Mouse (Mus musculus) granulocyte monocyte progenitor cell, adult 5-6 weeks (primary cell): ENCODE measurements around the gene Map3k10. TPM values are rescaled to one million over a fixed set of nuclear protein-coding genes. Genes with fewer than 3 reads are reported as not detected.

Experiments
- ATAC-seq: replicated peaks from 2 replicates; pipeline ENCODE4 v1.8.0; 2016; ENCODE audit warnings: mild to moderate bottlenecking, moderate TSS enrichment, inconsistent platforms; ENCODE audit not compliant: poor library complexity, severe bottlenecking
- total RNA-seq, 2 experiments: library from RNA; stranded (forward) in 1 of 2; stranded (reverse) in 1 of 2; fragments of 200-712, 200-1000 nt in 1 of 2; fragments of >200 nt in 1 of 2; fragmentation: Nextera tagmentation in 1 of 2; gene quantifications; 2 replicates each; pipeline ENCODE4 v1.2.3; 2014 to 2017

The Map3k10 gene
- total RNA-seq, 2 experiments from 2014 or later: 3.5 to 5.0 TPM

DNA sequence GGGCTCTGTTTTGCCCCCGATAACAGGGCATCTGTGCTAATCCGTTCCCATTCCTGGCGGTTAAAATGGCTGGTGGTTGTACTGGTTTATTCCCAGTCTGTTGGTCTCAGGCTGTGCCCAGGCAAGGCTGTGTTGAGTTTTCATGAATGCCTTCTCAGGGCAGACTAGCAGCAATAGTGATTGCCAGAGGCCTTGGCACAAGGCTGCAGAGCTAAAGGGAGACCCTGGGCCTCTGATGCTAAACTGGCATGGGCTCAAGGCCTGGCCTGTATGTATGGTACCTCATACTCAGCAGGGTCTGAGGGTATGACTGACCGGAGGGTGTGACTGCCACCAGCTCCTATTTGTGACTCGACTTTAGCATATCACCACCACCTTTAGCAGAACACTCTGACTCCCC is 63.5 kb downstream of the Map3k10 start:
- no peak for ATAC-seq

DNA sequence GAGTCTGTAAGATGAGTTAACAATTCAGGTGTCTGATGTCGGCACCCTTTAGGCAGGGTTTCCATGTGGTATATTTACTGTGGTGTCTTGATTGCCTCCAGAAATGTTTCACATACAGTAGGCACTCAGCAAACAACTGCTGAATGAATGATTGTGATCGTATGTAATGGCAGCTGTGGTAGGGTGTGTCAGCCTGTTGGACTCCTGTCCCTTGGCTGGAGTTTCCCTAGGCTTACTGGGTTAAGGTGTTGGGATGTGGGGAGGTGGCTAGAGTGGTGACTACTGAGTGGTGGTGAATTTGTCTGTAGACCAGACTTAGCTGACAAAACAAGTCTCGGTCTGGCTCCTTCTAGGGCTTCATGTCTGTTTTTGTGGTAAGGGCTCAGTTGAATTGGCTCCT is 64.0 kb downstream of the Map3k10 start:
- no peak for ATAC-seq

- ATAC-seq: peak; percentile 29
Observed at GRCm38 (mm10) chr7:27609688-27610087, 64.7 kb downstream of the Map3k10 start.

DNA sequence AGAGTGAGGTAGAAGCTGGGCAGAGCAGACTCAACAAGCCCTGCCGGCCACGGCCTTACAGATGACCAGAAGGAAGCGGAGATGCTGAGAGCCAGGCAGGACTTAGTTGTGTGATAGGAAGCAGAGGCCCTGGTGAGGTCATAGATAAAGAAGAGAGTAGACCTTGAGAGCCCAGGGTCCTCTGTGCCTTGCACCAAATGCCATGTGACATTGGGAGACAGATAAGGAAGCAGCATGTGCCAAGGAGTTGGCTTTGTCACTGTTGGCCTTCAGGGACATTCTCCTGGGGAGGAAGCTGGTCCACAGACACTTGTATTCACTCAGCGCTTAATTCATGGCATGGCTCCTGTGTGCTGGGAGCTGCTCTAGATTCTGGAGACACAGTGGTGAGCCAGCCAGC is 65.1 kb downstream of the Map3k10 start:
- no peak for ATAC-seq

- ATAC-seq: peak; percentile 65
Observed at GRCm38 (mm10) chr7:27608130-27608529, 66.3 kb downstream of the Map3k10 start.

GRCm38 (mm10) chr7:27607580-27607979 is 66.8 kb downstream of the Map3k10 start:
- ATAC-seq: peak; percentile 10

- ATAC-seq: no peak
Observed at GRCm38 (mm10) chr7:27606481-27607254, 67.7 kb downstream of the Map3k10 start.

Other genes starting within 250 kb of the Map3k10 start
- 0.19 TPM in 1 of 2 replicates, not detected in the other for gene Sptbn4, start 226.9 kb downstream of the Map3k10 start, total RNA-seq (2014; fragmentation: Nextera tagmentation)
- 0.09 TPM in 1 of 2 replicates, not detected in the other for gene Sptbn4, start 226.9 kb downstream of the Map3k10 start, total RNA-seq (2017)
- 10.4 and 12.2 TPM in 2 replicates for gene Blvrb, start 226.6 kb downstream of the Map3k10 start, total RNA-seq (2014; fragmentation: Nextera tagmentation)
- gene Blvrb, start 226.6 kb downstream of the Map3k10 start, total RNA-seq (2017): 6.2 and 8.6 TPM in 2 replicates
- gene Sertad3, start 200.8 kb downstream of the Map3k10 start, total RNA-seq (2014; fragmentation: Nextera tagmentation): 4.6 and 5.3 TPM in 2 replicates
- 5.1 and 7.9 TPM in 2 replicates for gene Sertad3, start 200.8 kb downstream of the Map3k10 start, total RNA-seq (2017)
- gene Sertad1, start 187.7 kb downstream of the Map3k10 start, total RNA-seq (2014; fragmentation: Nextera tagmentation): 1.9 and 2.2 TPM in 2 replicates
- gene Sertad1, start 187.7 kb downstream of the Map3k10 start, total RNA-seq (2017): 3.7 and 8.9 TPM in 2 replicates
- 0.13 and 1.4 TPM in 2 replicates for gene Prx, start 175.3 kb downstream of the Map3k10 start, total RNA-seq (2014; fragmentation: Nextera tagmentation)
- gene Prx, start 175.3 kb downstream of the Map3k10 start, total RNA-seq (2017): 0.52 and 0.62 TPM in 2 replicates
- gene Hipk4, start 151.3 kb downstream of the Map3k10 start, total RNA-seq (2014; fragmentation: Nextera tagmentation): 1.4 TPM in 1 of 2 replicates, not detected in the other
- gene Hipk4, start 151.3 kb downstream of the Map3k10 start, total RNA-seq (2017): 0.05 and 0.09 TPM in 2 replicates
- gene Pld3, start 121.4 kb downstream of the Map3k10 start, total RNA-seq (2014; fragmentation: Nextera tagmentation): 3.8 and 10.6 TPM in 2 replicates
- 3.8 and 6.3 TPM in 2 replicates for gene Pld3, start 121.4 kb downstream of the Map3k10 start, total RNA-seq (2017)
- 16.9 and 18.4 TPM in 2 replicates for gene 2310022A10Rik, start 121.4 kb downstream of the Map3k10 start, total RNA-seq (2014; fragmentation: Nextera tagmentation)
- gene 2310022A10Rik, start 121.4 kb downstream of the Map3k10 start, total RNA-seq (2017): 4.7 and 6.6 TPM in 2 replicates
- gene Akt2, start 83.0 kb downstream of the Map3k10 start, total RNA-seq (2014; fragmentation: Nextera tagmentation): 36.1 and 48.5 TPM in 2 replicates
- 43.7 and 45.4 TPM in 2 replicates for gene Akt2, start 83.0 kb downstream of the Map3k10 start, total RNA-seq (2017)
- gene Ttc9b, start 20.7 kb downstream of the Map3k10 start, total RNA-seq (2014; fragmentation: Nextera tagmentation): not detected in 2 replicates
- not detected in 2 replicates for gene Ttc9b, start 20.7 kb downstream of the Map3k10 start, total RNA-seq (2017)
- 0.66 and 1.7 TPM in 2 replicates for gene Zfp607b, start 14.7 kb upstream of the Map3k10 start, total RNA-seq (2014; fragmentation: Nextera tagmentation)
- gene Zfp607b, start 14.7 kb upstream of the Map3k10 start, total RNA-seq (2017): 0.69 and 7.9 TPM in 2 replicates
- gene Zfp60, start 56.8 kb upstream of the Map3k10 start, total RNA-seq (2014; fragmentation: Nextera tagmentation): 11.7 and 20.6 TPM in 2 replicates
- 7.0 and 8.9 TPM in 2 replicates for gene Zfp60, start 56.8 kb upstream of the Map3k10 start, total RNA-seq (2017)
- gene Zfp626, start 132.6 kb upstream of the Map3k10 start, total RNA-seq (2014; fragmentation: Nextera tagmentation): 9.5 and 10.6 TPM in 2 replicates
- 4.1 and 7.3 TPM in 2 replicates for gene Zfp626, start 132.6 kb upstream of the Map3k10 start, total RNA-seq (2017)
- 0.88 and 3.9 TPM in 2 replicates for gene Zfp59, start 164.0 kb upstream of the Map3k10 start, total RNA-seq (2014; fragmentation: Nextera tagmentation)
- 7.4 and 8.9 TPM in 2 replicates for gene Zfp59, start 164.0 kb upstream of the Map3k10 start, total RNA-seq (2017)
- 4.7 and 9.4 TPM in 2 replicates for gene Zfp607a, start 182.9 kb upstream of the Map3k10 start, total RNA-seq (2014; fragmentation: Nextera tagmentation)
- 6.1 and 13.1 TPM in 2 replicates for gene Zfp607a, start 182.9 kb upstream of the Map3k10 start, total RNA-seq (2017)